Mouse (Mus musculus) granulocyte monocyte progenitor cell, adult 5-6 weeks (primary cell): ENCODE measurements at regions not wholly inside any gene's neighbourhood (a gene's known extent, or its start where the extent isn't known, plus 50 kb on each side); places are given as distances from the start of the nearest gene placed in this dataset.
"Not testable (repeated sequence)": the region's sequence is repeated elsewhere in the genome, so short reads cannot be mapped to it uniquely, and the experiment has no call there.

Experiments
- ATAC-seq: replicated peaks from 2 replicates; pipeline ENCODE4 v1.8.0; 2016; ENCODE audit warnings: mild to moderate bottlenecking, moderate TSS enrichment, inconsistent platforms; ENCODE audit not compliant: poor library complexity, severe bottlenecking

DNA sequence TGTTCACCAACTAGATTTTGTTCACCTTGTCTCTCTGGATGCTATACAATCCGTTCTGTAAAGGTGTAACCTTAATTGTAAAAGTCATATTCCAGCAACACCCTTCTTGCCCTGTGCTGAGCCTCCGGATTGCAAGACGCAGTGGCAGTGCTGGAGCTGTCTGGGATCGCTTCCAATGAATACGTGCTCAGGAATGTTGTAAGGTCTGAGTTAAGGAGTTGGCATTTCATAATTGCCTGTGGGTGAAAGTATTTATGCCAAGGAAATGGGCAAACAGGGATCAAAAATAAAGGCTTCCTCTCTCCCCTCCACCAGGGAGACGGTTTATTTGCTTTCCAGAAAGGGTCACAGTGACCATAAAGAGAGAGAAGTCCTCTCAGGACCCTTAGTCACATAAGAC is 93.3 kb downstream of the Apob start:
- no peak for ATAC-seq

GRCm38 (mm10) chr12:8071286-8071685 is 93.8 kb downstream of the Apob start:
- no peak for ATAC-seq

DNA sequence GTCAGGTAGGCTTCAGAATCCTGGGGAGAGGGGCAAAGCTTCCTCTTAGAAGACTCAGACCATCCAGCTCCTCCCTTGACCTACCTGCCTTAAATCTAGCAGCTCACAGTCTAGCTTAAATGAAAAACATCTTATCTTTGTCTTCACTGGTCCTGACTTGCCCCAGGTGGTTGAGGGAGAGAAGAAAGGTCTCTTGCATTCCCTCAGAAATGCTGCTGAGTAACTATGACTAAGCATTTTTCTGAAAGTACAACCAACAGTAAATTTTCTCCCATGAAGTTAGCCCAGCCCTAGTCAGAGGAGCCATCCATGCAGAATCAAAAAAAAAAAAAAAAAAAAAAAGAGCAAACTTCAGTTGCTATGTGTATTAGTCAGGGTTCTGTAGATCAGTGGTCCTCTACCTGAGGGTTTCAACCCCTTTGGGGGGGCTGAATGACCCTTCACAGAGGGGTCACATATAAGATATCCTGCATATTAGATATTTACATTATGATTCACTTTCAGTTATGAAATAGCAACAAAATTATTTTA is 98.6 kb downstream of the Apob start:
- no peak for ATAC-seq

- ATAC-seq: no peak
These were observed 99.9 kb downstream of the Apob start for GRCm38 (mm10) chr12:8077346-8077745.

GRCm38 (mm10) chr12:8078046-8078445 is 100.6 kb downstream of the Apob start:
- no peak for ATAC-seq

DNA sequence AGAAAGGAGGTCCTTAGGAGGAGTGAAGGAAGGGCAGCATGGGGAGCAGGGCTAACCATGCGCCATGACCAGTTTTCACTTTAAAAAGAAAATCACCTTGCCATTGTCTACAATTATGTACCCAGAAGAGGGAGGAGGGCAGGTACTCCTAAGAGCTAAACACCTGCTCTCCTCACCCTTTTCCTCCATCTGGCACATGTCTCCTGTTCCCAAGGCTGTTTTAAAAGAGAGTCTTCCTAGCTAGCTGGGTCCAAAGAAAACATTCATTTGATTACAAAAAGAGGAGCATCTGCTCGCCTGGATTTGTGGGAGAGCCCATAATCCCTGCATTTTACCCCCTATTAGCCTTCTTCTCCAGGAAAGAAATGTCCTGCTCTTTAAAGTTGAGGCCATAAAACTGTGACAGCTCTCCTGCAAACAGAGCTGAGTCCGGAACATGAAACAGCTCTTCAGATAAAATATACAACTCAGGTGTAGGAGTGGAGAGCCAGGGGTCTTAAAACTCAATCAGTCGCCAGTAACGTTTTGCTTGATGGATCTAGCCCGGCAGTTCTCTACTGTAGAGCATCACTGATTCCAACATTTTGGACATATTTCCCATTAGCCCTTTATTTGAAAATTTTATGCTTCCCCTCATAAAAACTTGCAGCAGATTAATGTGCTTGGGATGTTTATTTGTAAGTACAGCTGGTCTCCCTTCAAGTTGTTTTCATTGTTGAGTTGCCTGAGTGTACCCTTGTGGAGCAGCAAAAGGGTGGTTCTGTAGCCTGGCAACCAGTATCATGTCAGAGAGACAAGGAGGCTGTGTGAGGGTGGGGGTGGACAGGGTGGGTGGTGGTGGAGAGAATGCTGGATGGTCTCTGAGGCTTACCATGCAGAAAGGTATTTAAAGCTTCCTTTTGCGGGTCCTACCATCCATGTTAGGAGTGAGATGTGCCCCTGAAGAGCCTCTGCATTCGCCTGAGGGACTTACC is 105.5 kb downstream of the Apob start:
- no peak for ATAC-seq

GRCm38 (mm10) chr12:8087958-8088357 is 110.5 kb downstream of the Apob start:
- no peak for ATAC-seq

DNA sequence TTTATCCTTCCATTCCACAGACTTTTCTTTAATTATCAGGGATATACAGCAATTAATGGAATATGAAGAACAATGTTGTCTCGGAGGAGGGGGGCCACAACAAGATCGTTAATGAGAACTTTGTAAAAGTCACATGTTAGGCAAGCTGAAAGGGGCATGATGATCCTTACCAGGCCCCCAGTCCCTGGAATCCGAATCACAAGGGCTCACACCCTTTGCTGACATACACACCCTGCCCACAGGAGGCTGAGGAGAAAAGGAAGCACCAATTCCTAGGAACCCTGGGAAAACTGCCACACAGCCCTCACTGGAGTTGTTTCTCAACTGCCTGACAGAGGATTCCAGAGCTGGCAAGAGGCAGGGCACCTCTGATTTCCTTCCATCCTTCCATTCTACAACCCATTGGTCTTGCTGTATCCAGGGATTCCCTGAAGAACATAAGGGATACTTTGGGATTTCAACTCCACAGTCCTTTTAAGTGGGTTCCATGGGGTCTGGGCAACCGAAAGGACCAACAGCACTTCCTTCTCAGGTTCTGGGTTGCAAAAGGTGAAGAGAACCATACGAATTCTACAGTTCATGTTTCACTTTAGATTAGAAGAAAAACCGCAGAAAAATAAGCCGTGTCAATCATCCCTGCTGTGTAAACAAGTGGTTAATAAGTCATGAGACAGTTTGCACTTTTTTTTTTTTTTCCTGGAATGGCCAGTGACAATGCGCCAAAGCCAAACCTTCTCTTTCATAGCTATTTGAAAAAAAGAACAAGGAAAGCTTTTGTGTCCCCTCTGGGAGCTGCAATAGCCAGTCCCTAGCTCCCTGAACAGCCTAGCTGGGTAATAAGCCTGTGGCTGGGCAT is 112.2 kb downstream of the Apob start:
- ATAC-seq: no peak

DNA sequence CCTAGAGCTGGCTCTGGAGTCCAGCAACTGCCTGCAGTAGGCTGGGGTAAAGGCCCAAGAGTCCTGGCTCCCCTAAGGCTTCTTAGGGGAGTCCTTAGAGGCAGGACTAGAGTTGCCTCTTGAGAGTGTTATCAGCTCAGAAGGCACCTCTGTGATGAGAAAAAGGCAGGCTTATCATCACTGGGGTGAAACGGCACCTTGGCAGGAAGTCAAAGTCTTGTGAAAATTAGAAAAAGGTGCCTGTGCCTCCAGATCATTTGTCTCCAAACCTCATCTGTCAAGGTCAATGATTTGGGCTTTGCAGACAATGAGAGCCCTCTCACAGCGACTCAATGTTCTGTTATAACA is 112.8 kb downstream of the Apob start:
- no peak for ATAC-seq

GRCm38 (mm10) chr12:8093437-8093836 is 114.5 kb upstream of the Ldah start:
- no peak for ATAC-seq

DNA sequence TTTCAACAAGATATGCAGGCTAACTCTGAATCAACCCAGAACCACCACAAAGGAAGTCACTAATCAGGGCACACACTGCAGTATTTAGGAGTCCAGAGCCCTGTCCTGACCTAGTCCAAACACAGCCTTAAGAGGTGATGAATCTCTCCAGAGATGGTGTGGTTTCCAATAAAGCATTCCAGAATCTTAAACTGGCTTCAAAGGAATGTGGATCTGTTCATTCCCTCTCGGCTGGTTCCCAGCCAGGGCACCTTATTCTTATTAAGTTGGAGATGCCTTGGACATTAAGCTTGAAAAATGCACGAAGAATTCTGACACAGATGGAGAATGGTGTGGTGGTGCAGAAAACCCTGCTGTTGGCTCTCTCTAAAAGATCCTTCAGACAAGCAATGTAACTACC is 112.0 kb upstream of the Ldah start:
- ATAC-seq: no peak

DNA sequence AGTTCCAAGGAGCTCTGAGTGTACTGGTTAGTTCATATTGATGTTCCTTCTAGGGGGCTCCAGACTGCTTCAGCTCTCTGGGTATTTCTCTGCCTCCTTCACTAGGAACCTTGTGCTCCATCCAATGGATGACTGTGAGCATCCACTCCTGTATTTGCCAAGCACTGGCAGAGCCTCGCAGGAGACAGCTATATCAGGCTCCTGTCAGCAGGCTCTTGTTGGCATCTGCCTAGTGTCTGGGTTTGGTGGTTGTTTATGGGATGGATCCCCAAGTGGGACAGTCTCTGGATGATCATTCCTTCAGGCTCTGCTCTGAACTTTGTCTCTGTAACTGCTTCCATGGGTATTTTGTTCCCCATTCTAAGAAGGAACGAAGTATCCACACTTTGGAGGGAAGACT is 109.5 kb upstream of the Ldah start:
- ATAC-seq: not testable (repeated sequence)

DNA sequence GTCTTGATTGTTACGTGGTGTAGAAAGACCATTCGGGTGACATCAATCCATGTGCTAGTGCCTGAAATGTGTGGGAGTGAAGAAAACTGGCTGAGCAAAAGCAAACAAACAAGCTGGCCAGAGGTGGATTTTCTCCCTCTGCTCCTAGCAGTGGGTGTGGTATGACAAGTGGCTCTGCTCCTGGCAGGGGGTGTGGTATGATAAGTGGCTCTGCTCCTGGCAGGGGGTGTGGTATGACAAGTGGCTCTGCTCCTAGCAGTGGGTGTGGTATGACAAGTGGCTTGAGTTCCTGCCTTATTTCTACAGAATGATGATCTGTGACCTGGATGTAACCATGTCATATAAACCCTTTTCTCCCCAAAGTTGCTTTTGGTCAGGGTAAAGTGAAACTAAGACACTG is 108.8 kb upstream of the Ldah start:
- ATAC-seq: no peak

GRCm38 (mm10) chr12:8099821-8100220 is 108.1 kb upstream of the Ldah start:
- ATAC-seq: 0 out of 2 replicates have a peak, but pooled peaks have one; percentile 30

- ATAC-seq: no peak
These were observed 106.1 kb upstream of the Ldah start for GRCm38 (mm10) chr12:8101837-8102236.

DNA sequence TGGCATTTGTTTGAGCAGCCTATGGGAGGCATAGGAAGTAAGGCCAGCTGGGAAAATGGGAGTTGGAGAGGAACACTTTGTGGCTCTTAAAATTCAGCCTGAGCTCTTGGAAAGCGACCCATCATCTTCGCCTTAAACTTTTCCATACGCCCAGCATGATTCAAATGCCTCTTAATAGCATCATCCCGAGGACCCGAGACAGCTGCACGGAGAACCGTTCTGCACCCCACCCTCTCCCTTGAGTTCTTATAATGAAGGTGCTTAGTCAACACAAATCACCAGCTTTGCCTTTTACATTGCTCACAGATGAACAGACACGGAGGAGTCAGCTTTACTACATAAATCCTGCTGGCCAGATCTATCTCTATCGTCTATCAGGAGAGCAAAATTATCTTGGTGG is 104.6 kb upstream of the Ldah start:
- ATAC-seq: no peak

GRCm38 (mm10) chr12:8107137-8107536 is 100.8 kb upstream of the Ldah start:
- ATAC-seq: no peak

GRCm38 (mm10) chr12:8109203-8109770 is 98.6 kb upstream of the Ldah start:
- ATAC-seq: peak; percentile 65

GRCm38 (mm10) chr12:8109876-8110275 is 98.0 kb upstream of the Ldah start:
- no peak for ATAC-seq

- peak; percentile 50 for ATAC-seq
These were observed 97.6 kb upstream of the Ldah start for GRCm38 (mm10) chr12:8110297-8110696.

GRCm38 (mm10) chr12:8111484-8111883 is 96.4 kb upstream of the Ldah start:
- peak; percentile 29 for ATAC-seq
